Mouse (Mus musculus) brain, embryonic 14.5 days (tissue): ENCODE results near the gene Ltbp3. TPM values are rescaled to one million over a fixed set of nuclear protein-coding genes. Genes with fewer than 3 reads are reported as not detected.
A peak's percentile ranks its signal among the peaks of the same experiment; 100 is the strongest.

Experiments
- DNase-seq: peaks from one replicate; pipeline ENCODE4 v3.0.0-alpha.2; 2011; ENCODE audit warnings: low read depth
- CTCF ChIP-seq: fragments of 200-500 bp; IDR thresholded peaks from 2 replicates; pipeline ENCODE4 v1.5.1; 2012; ENCODE audit warnings: inconsistent platforms, mild to moderate bottlenecking, moderate library complexity, borderline replicate concordance; ENCODE audit not compliant: insufficient read depth, insufficient read length; ENCODE audit errors: extremely low read depth
- POLR2A ChIP-seq: fragments of 200-500 bp; IDR thresholded peaks from 2 replicates; pipeline ENCODE4 v1.6.1; 2012; ENCODE audit warnings: mild to moderate bottlenecking, inconsistent platforms, borderline replicate concordance; ENCODE audit not compliant: poor library complexity, insufficient read depth, insufficient read length, severe bottlenecking; ENCODE audit errors: extremely low read depth
- polyA plus RNA-seq: library from polyadenylated mRNA; depleted of rRNA; stranded (reverse); fragments of >200 nt; gene quantifications from 2 replicates; pipeline ENCODE4 v1.2.3, GENCODE M21; 2012

The Ltbp3 gene
- polyA plus RNA-seq, 1 experiment, result 52.1 TPM

GRCm38 (mm10) chr19:5725767-5726515 lies 14.8 kb upstream of the Ltbp3 start, which contains the start of gene Ehbp1l1:
Gene Ehbp1l1 (minus strand): TSS chr19:5726317.
- no peak for DNase-seq

GRCm38 (mm10) chr19:5726961-5727578 lies 13.6 kb upstream of the Ltbp3 start:
- no peak for DNase-seq
- TF ChIP-seq POLR2A, result no peak
- TF ChIP-seq CTCF, result no peak

More at GRCm38 (mm10) chr19:5725767-5726515, 14.8 kb upstream of the Ltbp3 start, which contains the start of gene Ehbp1l1:
- no peak for TF ChIP-seq CTCF
- TF ChIP-seq POLR2A, result no peak

GRCm38 (mm10) chr19:5727701-5728100 lies 13.0 kb upstream of the Ltbp3 start:
- TF ChIP-seq CTCF (peak; percentile 97), POLR2A (no peak)
- peak; percentile 88 for DNase-seq

- no peak for TF ChIP-seq POLR2A
- TF ChIP-seq CTCF, result no peak
- peak; percentile 81 for DNase-seq
Measured at GRCm38 (mm10) chr19:5728631-5729443, 11.9 kb upstream of the Ltbp3 start.

GRCm38 (mm10) chr19:5729444-5729815 lies 11.3 kb upstream of the Ltbp3 start, which contains the start of gene Fam89b:
Gene Fam89b (minus strand): TSS chr19:5729653.
- DNase-seq, result peak; percentile 93
- TF ChIP-seq POLR2A (peak; percentile 94), CTCF (no peak)

- no peak for DNase-seq
- TF ChIP-seq POLR2A (no peak), CTCF (no peak)
Measured at GRCm38 (mm10) chr19:5730314-5731186, 10.2 kb upstream of the Ltbp3 start.

GRCm38 (mm10) chr19:5731264-5731978 lies 9.3 kb upstream of the Ltbp3 start:
- no peak for TF ChIP-seq CTCF
- TF ChIP-seq POLR2A, result peak; percentile 49; the same call in 1 of the 2 replicates
- DNase-seq, result peak; percentile 99

GRCm38 (mm10) chr19:5734325-5734724 lies 6.4 kb upstream of the Ltbp3 start:
- TF ChIP-seq POLR2A (no peak), CTCF (no peak)
- DNase-seq, result no peak

- TF ChIP-seq CTCF (no peak), POLR2A (no peak)
Measured at GRCm38 (mm10) chr19:5739446-5739845, 1.3 kb upstream of the Ltbp3 start.

More at GRCm38 (mm10) chr19:5739446-5739845, 1.3 kb upstream of the Ltbp3 start:
- no peak for DNase-seq
